Mouse (Mus musculus) myocyte (in vitro differentiated cells): ENCODE data around the gene B230118H07Rik.

Experiments
- CEBPB ChIP-seq: IDR thresholded peaks from 2 replicates; pipeline ENCODE4 v1.6.1; 2011; ENCODE audit warnings: mild to moderate bottlenecking, moderate library complexity; ENCODE audit not compliant: poor library complexity, insufficient read depth, severe bottlenecking
- E2F4 ChIP-seq: IDR thresholded peaks from one replicate; pipeline ENCODE4 v1.6.1; 2011; ENCODE audit warnings: mild to moderate bottlenecking, control low read depth, moderate library complexity; ENCODE audit not compliant: insufficient read depth
- MAX ChIP-seq: IDR thresholded peaks from one replicate; pipeline ENCODE4 v1.6.1; 2011; ENCODE audit warnings: low read depth, mild to moderate bottlenecking, control low read depth
- POLR2A ChIP-seq: IDR thresholded peaks from one replicate; pipeline ENCODE4 v1.6.1; 2011; ENCODE audit warnings: low read depth, mild to moderate bottlenecking, control low read depth, moderate library complexity; ENCODE audit not compliant: insufficient read length
- TCF12 ChIP-seq: IDR thresholded peaks from one replicate; pipeline ENCODE4 v1.6.1; 2011; ENCODE audit warnings: mild to moderate bottlenecking, control low read depth; ENCODE audit not compliant: poor library complexity, insufficient read depth, severe bottlenecking
- TCF3 ChIP-seq: IDR thresholded peaks from one replicate; pipeline ENCODE4 v1.6.1; 2011; ENCODE audit warnings: low read depth, control low read depth; ENCODE audit not compliant: insufficient read length
- USF1 ChIP-seq: IDR thresholded peaks from one replicate; pipeline ENCODE4 v1.6.1; 2011; ENCODE audit warnings: low read depth, mild to moderate bottlenecking, control low read depth, moderate library complexity

DNA sequence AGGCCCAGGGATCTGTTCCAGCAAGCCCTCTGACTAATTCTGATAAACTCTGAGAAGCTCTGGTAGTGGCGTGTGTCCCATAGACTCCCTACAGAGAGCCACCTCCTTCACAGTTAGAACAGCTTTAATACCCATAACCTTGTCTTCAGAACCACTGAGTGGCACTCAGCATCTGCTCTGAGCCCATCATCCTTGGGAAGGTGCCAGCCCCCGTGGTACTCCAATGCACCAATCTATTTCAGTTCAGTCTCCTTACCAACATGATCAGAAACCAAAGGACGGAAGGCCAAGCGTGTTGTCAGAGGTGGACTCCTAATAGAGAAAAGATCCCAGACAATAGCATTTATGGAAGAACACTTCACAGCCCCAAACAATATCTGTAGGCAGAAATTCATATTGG lies 124.2 kb downstream of the B230118H07Rik start:
- no peak for TF ChIP-seq POLR2A
- no peak for TF ChIP-seq CEBPB
- TF ChIP-seq TCF3: no peak
- TF ChIP-seq E2F4: no peak
- TF ChIP-seq MAX: no peak
- no peak for TF ChIP-seq TCF12
- TF ChIP-seq USF1: no peak
